Mouse (Mus musculus): ENCODE results near the gene Gmpr. TPM values are rescaled to one million over a fixed set of nuclear protein-coding genes. Genes with fewer than 3 reads are reported as not detected.
"Not testable (repeated sequence)": the region's sequence is repeated elsewhere in the genome, so short reads cannot be mapped to it uniquely, and the experiment has no call there.

The Gmpr gene
- total RNA-seq (2021) = 10 to 100 TPM; 48.7 to 54.5 TPM
- long read RNA-seq, experiment 1, transcript Gmpr-201 (9 exons, 1,580 nt) = major isoform, 75 of 136 reads
- long read RNA-seq, experiment 1, partial matches to known transcripts = 42 of 136 reads
- long read RNA-seq, experiment 1, other reads (novel, unspliced or antisense) = 19 of 136 reads
- long read RNA-seq, experiment 2, transcript Gmpr-201 (9 exons, 1,580 nt) = major isoform, 107 of 211 reads
- long read RNA-seq, experiment 2, partial matches to known transcripts = 36 of 211 reads
- long read RNA-seq, experiment 2, other reads (novel, unspliced or antisense) = 68 of 211 reads

DNA sequence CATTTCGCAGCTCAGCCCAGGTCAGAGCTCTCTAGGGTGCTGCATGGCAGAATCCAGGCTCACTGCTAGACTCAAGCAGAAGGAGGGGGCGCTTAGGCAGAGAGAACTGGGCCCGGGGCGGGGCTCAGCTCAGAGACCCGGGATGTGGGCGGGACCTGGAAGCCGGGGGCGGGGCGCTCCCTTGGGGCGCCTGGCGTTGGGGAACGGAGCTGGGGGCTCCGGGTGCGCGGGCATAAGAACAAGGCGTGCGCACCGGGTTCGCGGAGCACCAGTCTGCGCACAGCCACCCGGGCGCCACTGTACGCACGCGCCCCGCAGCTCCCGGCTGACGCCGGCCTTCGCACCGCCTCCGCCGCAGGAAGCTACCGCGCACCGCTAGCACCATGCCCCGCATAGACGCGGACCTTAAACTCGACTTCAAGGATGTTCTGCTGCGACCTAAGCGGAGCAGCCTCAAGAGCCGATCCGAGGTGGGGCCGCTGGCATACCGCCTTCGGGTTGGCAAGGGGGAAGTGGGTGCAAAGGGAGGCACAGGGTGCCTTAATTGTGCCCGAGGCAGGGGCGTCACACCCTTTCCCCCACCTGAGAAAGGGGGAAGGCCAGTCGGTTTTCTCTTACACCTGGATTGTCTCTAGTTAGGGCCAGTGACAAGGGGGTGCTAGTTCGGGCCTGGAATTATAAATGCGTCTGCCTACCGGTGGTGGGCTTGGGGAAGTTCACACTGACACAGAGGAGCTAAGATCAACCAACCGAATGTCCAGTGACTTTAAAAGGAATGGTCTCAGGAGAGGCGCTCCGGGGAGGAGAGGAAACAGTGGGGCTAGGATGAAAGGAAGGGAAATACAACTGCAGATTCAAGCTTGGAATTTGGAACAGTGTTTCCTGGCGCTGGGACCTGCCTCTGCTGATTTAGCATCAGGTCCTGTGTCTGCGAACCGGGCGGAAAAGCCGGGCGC lies at the start of gene Gmpr:
Gene Gmpr (plus strand): TSS at position 171 of the 956 bp plus-strand sequence.
- peak; percentile 44 to 45 for DNase-seq (ENCODE audit: low spot score in 2 of 2)

DNA sequence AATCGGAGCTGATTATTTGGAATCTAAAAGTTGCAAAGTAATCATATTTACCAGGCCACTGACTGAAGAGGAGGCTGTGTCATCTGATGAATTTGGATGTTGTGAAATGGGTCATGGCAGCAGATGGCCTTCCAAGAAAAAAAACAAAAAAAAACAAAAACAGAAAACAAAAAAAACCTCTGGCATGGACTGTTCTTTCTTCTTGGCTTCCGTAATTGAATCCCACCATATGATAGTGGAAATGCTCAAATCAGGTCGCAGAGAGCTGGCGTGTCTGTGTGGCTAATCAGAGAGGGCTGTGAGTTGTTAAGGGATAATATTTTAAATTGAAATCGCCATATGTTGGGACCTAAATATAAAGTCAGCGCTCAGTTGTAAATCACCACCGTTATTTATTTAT lies 49.8 kb upstream of the Gmpr start:
- DNase-seq (ENCODE audit: low spot score in 2 of 2) = no peak

GRCm38 (mm10) chr13:45460177-45460576 lies 47.1 kb upstream of the Gmpr start:
- DNase-seq (ENCODE audit: low spot score in 2 of 2) = no peak

GRCm38 (mm10) chr13:45461370-45461958 lies 45.8 kb upstream of the Gmpr start:
- DNase-seq (ENCODE audit: low spot score in 2 of 2) = no peak

- no peak for DNase-seq (ENCODE audit: low spot score in 2 of 2)
Observed at GRCm38 (mm10) chr13:45465616-45466015, 41.6 kb upstream of the Gmpr start.

- DNase-seq (ENCODE audit: low spot score in 2 of 2) = no peak
Observed at GRCm38 (mm10) chr13:45466031-45466519, 41.2 kb upstream of the Gmpr start.

- DNase-seq (ENCODE audit: low spot score in 2 of 2) = no peak
Observed at GRCm38 (mm10) chr13:45468751-45469150, 38.5 kb upstream of the Gmpr start.

DNA sequence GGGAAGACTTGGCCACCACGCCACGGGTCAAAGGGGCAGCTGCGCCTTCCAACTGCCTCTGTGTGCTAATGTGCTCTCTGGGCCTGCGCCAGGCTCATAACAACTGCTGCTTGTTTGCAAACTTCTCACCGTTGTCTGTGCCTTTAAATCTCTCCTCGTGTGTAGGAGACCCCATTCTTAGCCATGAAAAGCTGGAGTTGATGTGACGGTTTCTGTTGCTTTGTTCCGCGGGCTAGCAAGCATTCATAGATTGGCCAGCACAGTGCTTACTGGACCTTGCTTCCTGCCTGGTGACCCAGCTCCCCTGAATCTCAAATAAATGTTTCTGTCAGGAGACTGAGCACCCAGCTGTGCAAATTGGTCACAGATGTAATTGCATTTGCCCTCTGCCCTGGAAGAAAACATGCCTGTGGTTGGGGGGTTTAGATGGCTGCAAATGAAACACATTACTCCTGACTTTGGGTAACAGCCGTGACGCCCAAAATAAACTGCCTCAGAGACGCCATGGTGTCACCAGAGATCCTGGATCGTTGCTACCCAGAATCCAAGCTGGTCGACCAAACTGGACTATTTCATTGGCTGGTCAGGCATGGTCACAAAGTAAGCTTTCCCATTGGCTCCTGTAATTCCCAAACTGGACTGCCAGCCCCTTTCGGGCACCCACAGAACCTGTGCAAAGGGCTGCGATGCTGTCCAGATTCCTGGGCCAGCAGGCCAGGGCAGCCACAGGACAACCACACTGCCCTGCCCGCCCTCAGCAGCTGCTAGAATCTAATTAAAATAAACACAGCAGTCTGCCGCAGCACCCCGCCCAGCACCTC lies 37.6 kb upstream of the Gmpr start:
- no peak for DNase-seq (ENCODE audit: low spot score in 2 of 2)

DNA sequence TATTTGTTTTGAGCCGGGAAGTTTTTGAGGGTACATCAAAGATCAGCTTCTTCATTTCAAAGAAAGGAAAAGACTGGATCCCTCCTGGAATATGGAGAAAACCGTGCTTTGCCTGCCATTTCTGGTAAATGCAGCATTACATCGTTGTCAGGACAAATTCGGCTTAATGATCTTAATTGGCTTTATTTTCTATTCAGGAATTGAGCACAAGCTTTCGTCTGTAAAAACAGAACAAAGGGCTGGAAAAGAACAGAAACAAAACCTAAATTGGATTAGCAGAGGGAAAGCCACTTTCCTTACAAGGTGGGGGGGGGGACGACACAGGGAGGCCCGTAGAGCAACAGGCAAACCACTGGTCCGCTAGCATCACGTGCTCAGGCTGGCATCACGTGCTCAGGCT lies 33.9 kb upstream of the Gmpr start:
- DNase-seq (ENCODE audit: low spot score in 2 of 2) = no peak

- no peak for DNase-seq (ENCODE audit: low spot score in 2 of 2)
Observed at GRCm38 (mm10) chr13:45475297-45475696, 31.9 kb upstream of the Gmpr start.

- peak; percentile 37 to 44 for DNase-seq (ENCODE audit: low spot score in 2 of 2)
Observed at GRCm38 (mm10) chr13:45477183-45477582, 30.1 kb upstream of the Gmpr start.

- no peak for DNase-seq (ENCODE audit: low spot score in 2 of 2)
Observed at GRCm38 (mm10) chr13:45479951-45480350, 27.3 kb upstream of the Gmpr start.

- no peak for DNase-seq (ENCODE audit: low spot score in 2 of 2)
Observed at GRCm38 (mm10) chr13:45483215-45483614, 24.0 kb upstream of the Gmpr start.

DNA sequence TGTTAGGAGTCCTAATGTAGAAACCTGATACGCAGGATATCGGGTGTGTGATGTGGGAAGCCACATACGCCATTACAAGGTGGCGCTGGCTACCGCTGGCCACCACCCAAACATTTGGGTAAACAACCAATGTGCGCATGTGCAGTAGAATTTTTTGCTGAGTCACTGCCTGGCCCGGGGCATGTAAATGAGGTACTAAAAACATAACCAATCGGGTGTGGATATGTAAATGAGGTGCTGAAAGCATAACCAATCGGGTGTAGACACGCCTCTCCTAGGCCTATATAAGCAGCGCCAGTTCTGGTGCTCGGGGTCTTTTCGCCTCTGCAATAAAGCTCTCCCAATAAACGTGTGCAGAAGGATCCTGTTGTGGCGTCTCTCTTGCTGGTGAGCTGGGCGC lies 23.3 kb upstream of the Gmpr start:
- not testable (repeated sequence) for DNase-seq (ENCODE audit: low spot score in 2 of 2)

DNA sequence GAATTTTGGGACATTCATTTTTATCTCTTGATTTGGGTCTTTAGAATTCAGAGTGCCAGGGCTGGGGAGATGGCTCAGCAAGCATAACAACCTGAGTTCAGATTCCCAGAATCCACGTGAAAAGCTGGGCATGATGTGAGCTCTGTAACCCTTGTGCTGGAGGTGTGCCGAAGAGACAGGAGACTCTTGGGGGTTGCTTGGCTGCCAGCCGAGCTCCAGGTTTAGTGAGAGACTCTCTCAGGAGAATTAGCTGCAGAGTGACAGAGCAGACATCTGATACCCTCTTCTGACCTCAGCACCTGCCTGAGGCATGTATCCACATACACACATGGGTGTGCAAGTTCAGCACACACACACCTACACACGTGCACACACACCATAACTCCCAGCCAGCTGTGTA lies 21.6 kb upstream of the Gmpr start:
- no peak for DNase-seq (ENCODE audit: low spot score in 2 of 2)

DNA sequence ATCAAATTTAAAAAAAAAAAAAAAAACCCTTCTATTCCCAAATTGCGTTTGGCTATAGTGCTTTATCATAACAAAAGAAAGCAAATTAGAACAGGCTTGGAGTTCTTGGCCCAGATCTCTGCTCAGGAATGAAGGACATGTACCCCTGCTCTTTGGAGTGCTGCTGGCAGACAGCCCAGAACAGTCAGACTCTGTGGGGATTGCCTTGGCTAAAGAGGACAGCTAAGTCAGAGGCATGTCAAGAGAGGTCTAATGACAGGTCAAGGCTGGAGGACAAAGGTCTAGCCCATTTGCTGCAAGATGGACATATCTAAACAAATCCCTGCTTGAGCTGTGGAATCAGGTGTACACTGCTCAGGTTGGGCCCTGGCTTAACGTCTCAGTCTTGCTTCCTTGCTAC lies 20.6 kb upstream of the Gmpr start:
- DNase-seq (ENCODE audit: low spot score in 2 of 2) = peak; percentile 28 to 62

DNA sequence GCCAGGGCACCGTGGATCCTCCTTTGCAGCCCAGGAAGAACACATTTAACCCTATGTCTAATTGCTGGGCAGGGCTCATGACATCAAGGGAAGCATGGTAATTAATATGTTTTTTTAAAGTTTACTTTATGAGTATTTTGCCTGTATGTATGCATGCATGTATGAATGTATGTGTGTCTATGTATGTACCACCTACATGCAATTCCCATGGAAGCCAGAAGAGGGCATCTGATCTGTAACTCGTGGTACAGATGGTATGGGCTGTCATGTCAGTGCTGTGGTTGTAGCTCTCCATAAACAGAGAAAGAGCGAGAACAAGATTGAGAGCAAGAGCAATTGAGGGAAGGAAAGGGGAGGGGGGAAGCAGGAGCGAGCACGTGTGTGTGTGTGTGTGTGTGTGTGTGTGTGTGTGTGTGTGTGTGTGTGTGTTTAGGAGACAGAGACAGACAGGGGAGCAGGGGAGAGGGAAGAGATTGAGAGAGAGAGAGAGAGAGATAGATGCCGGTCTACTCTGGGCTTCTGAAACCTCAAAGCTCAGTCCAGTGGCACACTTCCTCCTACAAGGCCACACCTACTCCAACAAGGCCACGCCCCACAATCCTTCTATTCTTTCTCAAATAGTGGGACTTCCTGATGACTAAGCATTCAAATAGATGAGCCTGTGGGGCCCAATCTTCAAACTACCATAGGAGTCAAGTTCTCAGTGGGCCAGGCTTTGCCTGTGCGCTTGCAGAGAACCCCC lies 15.1 kb upstream of the Gmpr start:
- no peak for DNase-seq (ENCODE audit: low spot score in 2 of 2)

GRCm38 (mm10) chr13:45493846-45494245 lies 13.4 kb upstream of the Gmpr start:
- no peak for DNase-seq (ENCODE audit: low spot score in 2 of 2)

DNA sequence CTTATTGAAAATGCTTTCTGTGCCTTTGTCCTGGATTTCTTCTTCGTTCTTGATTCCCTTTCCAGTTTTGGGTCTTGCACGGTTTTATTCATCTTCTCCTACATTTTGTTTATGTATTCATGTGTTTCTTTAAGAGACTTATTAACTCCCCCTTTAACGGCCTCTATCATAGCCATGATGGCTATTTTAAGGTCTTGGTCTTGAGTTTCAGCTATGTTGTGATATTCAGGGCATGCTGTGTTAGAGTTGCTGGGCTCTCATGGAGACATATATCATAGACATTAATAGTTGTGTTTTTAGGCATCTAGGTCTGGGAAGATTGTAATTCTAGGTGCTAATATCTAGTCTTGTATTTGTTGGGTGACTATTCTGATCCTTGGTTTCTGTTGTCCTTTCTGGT lies 8.6 kb upstream of the Gmpr start:
- DNase-seq (ENCODE audit: low spot score in 2 of 2) = no peak

- DNase-seq (ENCODE audit: low spot score in 2 of 2) = no peak
Observed at GRCm38 (mm10) chr13:45499391-45499790, 7.9 kb upstream of the Gmpr start.
